Comparison of ENCODE assay signal across 15 mouse cellular contexts in the genomic region with DNA sequence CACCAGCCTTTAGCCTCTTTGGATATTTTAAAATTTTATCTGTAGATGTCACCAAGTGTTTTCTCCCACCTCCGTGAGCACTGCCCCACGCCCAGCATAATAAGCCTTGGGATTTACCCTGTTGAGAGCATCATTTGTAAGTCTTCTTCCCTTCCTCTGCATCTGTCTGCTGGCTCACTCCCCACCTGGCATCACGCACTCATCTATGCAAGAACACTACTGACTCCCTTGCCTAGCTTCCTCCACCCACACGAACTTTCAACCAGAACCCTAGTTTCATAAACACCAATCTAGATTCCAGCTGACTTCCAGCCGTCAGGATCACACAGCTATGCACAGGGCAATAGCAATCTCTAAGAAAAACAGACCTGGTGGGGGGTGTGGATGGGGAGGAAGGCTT.
"Had no signal": no experiment of that assay in that cellular context is flagged by ENCODE, and none has a peak within 500 bp of the region (broad histone marks: within the 10 kb centered on the region; RNA-seq: fewer than 3 reads in every experiment).

No protein-coding gene starts in this region.

- H3K27me3 ChIP-seq: liver, embryonic 13.5 days; midbrain, embryonic 12.5 days; midbrain, embryonic 15.5 days; neural tube, embryonic 12.5 days; neural tube, embryonic 15.5 days had no signal

- ATAC-seq: intestine, postnatal 0 days; midbrain, embryonic 15.5 days had no signal

- H3K9ac ChIP-seq: liver, embryonic 13.5 days; midbrain, embryonic 12.5 days; midbrain, embryonic 15.5 days; neural tube, embryonic 12.5 days; neural tube, embryonic 15.5 days had no signal

- H3K4me2 ChIP-seq: liver, embryonic 13.5 days; midbrain, embryonic 12.5 days; midbrain, embryonic 15.5 days; neural tube, embryonic 12.5 days; neural tube, embryonic 15.5 days had no signal

- H3K4me3 ChIP-seq: liver, embryonic 13.5 days; midbrain, embryonic 12.5 days; midbrain, embryonic 15.5 days; neural tube, embryonic 12.5 days; neural tube, embryonic 15.5 days had no signal

- H3K4me1 ChIP-seq: liver, embryonic 13.5 days; midbrain, embryonic 12.5 days; midbrain, embryonic 15.5 days; neural tube, embryonic 12.5 days; neural tube, embryonic 15.5 days had no signal

- H3K27ac ChIP-seq: kidney, postnatal 0 days; liver, embryonic 13.5 days; macrophage; midbrain, embryonic 12.5 days; midbrain, embryonic 15.5 days; neural tube, embryonic 12.5 days; neural tube, embryonic 15.5 days; stomach, postnatal 0 days had no signal

- H3K9me3 ChIP-seq: midbrain, embryonic 12.5 days; midbrain, embryonic 15.5 days; neural tube, embryonic 12.5 days; neural tube, embryonic 15.5 days had no signal

- H3K36me3 ChIP-seq: liver, embryonic 13.5 days; midbrain, embryonic 12.5 days; midbrain, embryonic 15.5 days; neural tube, embryonic 12.5 days; neural tube, embryonic 15.5 days had no signal

- DNase-seq: kidney, adult 2 months; kidney, postnatal 36 days; liver, embryonic 13.5 days; lung, adult 2 months; thymus, adult 2 months; thymus, postnatal 14 days; thymus, postnatal 4 days had no signal
